Mouse (Mus musculus) heart, embryonic 13.5 days (tissue): ENCODE data around the gene Rgp1. TPM values are rescaled to one million over a fixed set of nuclear protein-coding genes. Genes with fewer than 3 reads are reported as not detected.

Experiments
- ATAC-seq: fragments of 200-750 bp; cut with Nextera tagmentation; 2 replicates; pipeline ENCODE4 v1.8.0; 2017; ENCODE audit warnings: moderate TSS enrichment; ENCODE audit not compliant: insufficient number of reproducible peaks, low FRiP score, low TSS enrichment; ENCODE audit errors: extremely low read depth
- H3K27ac ChIP-seq: fragments of 300-500 bp; sonication (generic); replicated peaks from 2 replicates; pipeline ENCODE4 v1.5.1; 2015; ENCODE audit warnings: moderate library complexity, mild to moderate bottlenecking, inconsistent platforms
- H3K27me3 ChIP-seq: fragments of 300-500 bp; sonication (generic); replicated peaks from 2 replicates; pipeline ENCODE4 v1.6.1; 2015; ENCODE audit warnings: mild to moderate bottlenecking, inconsistent platforms
- H3K36me3 ChIP-seq: fragments of 300-500 bp; sonication (generic); 2 replicates; pipeline ENCODE4 v1.6.1; 2015; ENCODE audit warnings: mild to moderate bottlenecking, inconsistent platforms
- H3K4me1 ChIP-seq: fragments of 300-500 bp; sonication (generic); 2 replicates; pipeline ENCODE4 v1.6.1; 2015; ENCODE audit warnings: inconsistent platforms
- H3K4me2 ChIP-seq: fragments of 300-500 bp; sonication (generic); 2 replicates; pipeline ENCODE4 v1.6.1; 2015; ENCODE audit warnings: inconsistent platforms, mild to moderate bottlenecking, moderate library complexity
- H3K4me3 ChIP-seq: fragments of 300-500 bp; sonication (generic); 2 replicates; pipeline ENCODE4 v1.5.1; 2015; ENCODE audit warnings: moderate library complexity, mild to moderate bottlenecking, inconsistent platforms
- H3K9ac ChIP-seq: fragments of 300-500 bp; sonication (generic); 2 replicates; pipeline ENCODE4 v1.6.1; 2015; ENCODE audit warnings: inconsistent platforms, mild to moderate bottlenecking, moderate library complexity
- H3K9me3 ChIP-seq: fragments of 300-500 bp; sonication (generic); 2 replicates; pipeline ENCODE4 v1.6.1; 2016; ENCODE audit warnings: inconsistent platforms
- WGBS: fragments of 180-500 bp; shearing (Covaris S2); methylation state at CpG from one replicate; pipeline ENCODE4 v1.1.7; 2015; ENCODE audit warnings: mixed read lengths; 5-methylcytosine and 5-hydroxymethylcytosine counted together
- microRNA-seq: library from miRNA; unstranded; fragments of <30 nt; microRNA quantifications from one replicate; pipeline ENCODE4, GENCODE M21; 2016
- polyA plus RNA-seq: library from polyadenylated mRNA; unstranded; fragments of >200 nt; fragmentation: Nextera tagmentation; extraction: Ambion mirVana; gene quantifications from 2 replicates; pipeline ENCODE4 v1.2.1, GENCODE M21; 2015

Gene Rgp1
- polyA plus RNA-seq, 1 experiment from 2014 or later, result 21.4 TPM

DNA sequence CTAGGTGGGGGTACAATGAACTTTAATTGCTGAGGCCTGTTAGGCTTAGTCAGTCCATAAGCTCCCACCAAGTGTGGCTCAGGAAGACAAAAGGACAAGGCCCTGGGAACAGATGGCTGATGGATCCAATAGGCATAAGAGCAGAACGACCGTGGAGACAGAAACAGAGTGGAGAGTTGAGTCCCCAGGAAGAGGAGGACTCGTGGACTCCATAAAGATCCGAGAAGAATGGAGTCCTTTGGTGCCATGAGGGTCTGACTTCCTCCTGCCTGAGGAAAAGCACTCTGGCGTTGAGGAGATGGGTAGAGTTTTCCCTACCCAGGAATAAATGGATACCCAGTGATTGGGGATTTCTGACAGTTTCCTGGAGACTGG lies 52.1 kb downstream of the Rgp1 start:
- Histone ChIP-seq H3K4me3 (peak overlapping the region; percentile 75), H3K4me1 (peaks cover 50% of the 10 kb centered on the region), H3K27ac (peak overlapping the region; percentile 81), H3K9ac (peak overlapping the region; percentile 95), H3K27me3 (peaks cover 10% of the 10 kb centered on the region; the same call in 1 of the 2 replicates), H3K36me3 (no peaks in the 10 kb centered on the region), H3K9me3 (peaks cover under 1% of the 10 kb centered on the region; the same call in 1 of the 2 replicates), H3K4me2 (peak overlapping the region; percentile 91)
- ATAC-seq, result no peak
- 30% methylated on average over 5 of the region's 5 CpGs for WGBS

GRCm38 (mm10) chr4:43631046-43631955 lies 52.8 kb downstream of the Rgp1 start, which contains the start of gene Npr2:
Gene Npr2 (plus strand): TSS chr4:43631935.
- Histone ChIP-seq H3K27me3 (peaks cover 10% of the 10 kb centered on the region; the same call in 1 of the 2 replicates), H3K4me1 (peaks cover 56% of the 10 kb centered on the region), H3K9me3 (no peaks in the 10 kb centered on the region), H3K36me3 (no peaks in the 10 kb centered on the region), H3K27ac (peak within 1 kb of the TSS; percentile 81), H3K4me2 (peak within 1 kb of the TSS; percentile 91), H3K9ac (peak within 1 kb of the TSS; percentile 95), H3K4me3 (peak within 1 kb of the TSS; percentile 75)
- peak; percentile 54; the same call in 1 of the 2 replicates for ATAC-seq
- 2% methylated on average over 46 of the region's 70 CpGs for WGBS

DNA sequence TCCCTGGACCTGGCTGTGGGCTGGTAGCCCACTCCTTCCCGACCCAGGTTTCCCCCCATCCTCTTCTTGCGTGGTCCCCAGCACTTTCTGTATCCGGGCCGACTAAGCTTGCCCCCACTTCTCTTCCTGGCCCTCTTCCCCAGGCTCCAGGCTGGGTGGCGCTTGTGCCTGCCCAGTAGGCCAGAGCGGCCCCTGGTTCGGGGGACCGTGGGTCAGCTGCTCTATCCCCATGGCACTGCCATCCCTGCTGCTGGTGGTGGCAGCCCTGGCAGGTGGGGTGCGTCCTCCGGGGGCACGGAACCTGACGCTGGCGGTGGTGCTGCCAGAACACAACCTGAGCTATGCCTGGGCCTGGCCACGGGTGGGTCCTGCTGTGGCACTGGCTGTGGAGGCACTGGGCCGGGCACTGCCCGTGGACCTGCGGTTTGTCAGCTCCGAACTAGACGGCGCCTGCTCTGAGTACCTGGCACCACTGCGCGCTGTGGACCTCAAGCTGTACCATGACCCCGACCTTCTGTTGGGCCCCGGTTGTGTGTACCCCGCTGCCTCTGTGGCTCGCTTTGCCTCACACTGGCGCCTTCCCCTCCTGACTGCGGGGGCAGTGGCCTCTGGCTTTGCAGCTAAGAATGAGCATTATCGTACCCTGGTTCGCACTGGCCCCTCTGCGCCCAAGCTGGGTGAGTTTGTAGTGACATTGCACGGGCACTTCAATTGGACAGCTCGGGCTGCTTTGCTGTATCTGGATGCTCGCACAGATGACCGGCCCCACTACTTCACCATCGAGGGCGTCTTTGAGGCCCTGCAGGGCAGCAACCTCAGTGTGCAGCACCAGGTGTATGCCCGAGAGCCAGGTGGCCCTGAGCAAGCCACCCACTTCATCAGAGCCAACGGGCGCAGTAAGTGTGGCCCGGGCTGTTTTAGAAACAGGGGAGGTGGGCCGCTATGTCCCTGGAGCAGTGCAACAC lies 53.7 kb downstream of the Rgp1 start:
- peak overlapping the region; percentile 91 for H3K4me2 ChIP-seq
- H3K4me3 ChIP-seq, result peak overlapping the region; percentile 75
- no peaks in the 10 kb centered on the region for H3K36me3 ChIP-seq
- H3K9ac ChIP-seq, result peak overlapping the region; percentile 95
- no peak for ATAC-seq
- H3K27ac ChIP-seq, result peak overlapping the region; percentile 81
- no peaks in the 10 kb centered on the region for H3K9me3 ChIP-seq
- 45% methylated on average over 42 of the region's 42 CpGs for WGBS
- H3K27me3 ChIP-seq, result peaks cover 10% of the 10 kb centered on the region; the same call in 1 of the 2 replicates
- peaks cover 56% of the 10 kb centered on the region for H3K4me1 ChIP-seq

DNA sequence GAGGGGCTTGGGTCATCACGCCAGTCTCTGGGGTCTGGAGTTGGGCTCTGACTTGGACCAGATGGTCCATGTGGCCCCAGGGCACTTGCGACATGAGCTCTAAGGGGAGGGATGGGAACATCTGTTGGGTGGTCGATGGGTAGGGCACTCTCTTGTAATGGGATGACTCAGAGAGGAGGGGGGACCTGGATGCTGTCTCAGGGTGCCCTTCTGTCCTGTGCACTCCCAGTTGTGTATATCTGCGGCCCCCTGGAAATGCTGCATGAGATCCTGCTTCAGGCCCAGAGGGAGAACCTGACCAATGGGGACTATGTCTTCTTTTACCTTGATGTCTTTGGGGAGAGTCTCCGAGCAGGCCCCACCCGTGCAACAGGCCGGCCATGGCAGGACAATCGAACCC lies 54.8 kb downstream of the Rgp1 start:
- no peak for ATAC-seq
- H3K4me2 ChIP-seq, result peak overlapping the region; percentile 91; the same call in 1 of the 2 replicates
- no peaks in the 10 kb centered on the region for H3K36me3 ChIP-seq
- no peaks in the 10 kb centered on the region for H3K9me3 ChIP-seq
- peaks cover 10% of the 10 kb centered on the region; the same call in 1 of the 2 replicates for H3K27me3 ChIP-seq
- peaks cover 56% of the 10 kb centered on the region for H3K4me1 ChIP-seq
- 83% methylated on average over 8 of the region's 8 CpGs for WGBS
- H3K27ac ChIP-seq, result no peak overlapping the region
- no peak overlapping the region for H3K4me3 ChIP-seq
- H3K9ac ChIP-seq, result peak overlapping the region; percentile 95; the same call in 1 of the 2 replicates

- WGBS, result 89% methylated on average over 2 of the region's 2 CpGs
- H3K4me2 ChIP-seq, result no peak overlapping the region
- H3K4me3 ChIP-seq, result no peak overlapping the region
- no peaks in the 10 kb centered on the region for H3K36me3 ChIP-seq
- no peaks in the 10 kb centered on the region for H3K9me3 ChIP-seq
- H3K27ac ChIP-seq, result no peak overlapping the region
- peaks cover 10% of the 10 kb centered on the region; the same call in 1 of the 2 replicates for H3K27me3 ChIP-seq
- no peak for ATAC-seq
- peak overlapping the region; percentile 3; the same call in 1 of the 2 replicates for H3K9ac ChIP-seq
- H3K4me1 ChIP-seq, result peaks cover 56% of the 10 kb centered on the region
Observed at GRCm38 (mm10) chr4:43633736-43634135, 55.2 kb downstream of the Rgp1 start.

GRCm38 (mm10) chr4:43634621-43635374 lies 56.3 kb downstream of the Rgp1 start:
- WGBS, result 79% methylated on average over 7 of the region's 7 CpGs
- Histone ChIP-seq H3K27me3 (peaks cover 10% of the 10 kb centered on the region; the same call in 1 of the 2 replicates), H3K4me1 (peaks cover 55% of the 10 kb centered on the region), H3K9ac (no peak overlapping the region), H3K27ac (no peak overlapping the region), H3K9me3 (no peaks in the 10 kb centered on the region), H3K36me3 (no peaks in the 10 kb centered on the region), H3K4me2 (peak overlapping the region; percentile 16; the same call in 1 of the 2 replicates), H3K4me3 (no peak overlapping the region)
- no peak for ATAC-seq

DNA sequence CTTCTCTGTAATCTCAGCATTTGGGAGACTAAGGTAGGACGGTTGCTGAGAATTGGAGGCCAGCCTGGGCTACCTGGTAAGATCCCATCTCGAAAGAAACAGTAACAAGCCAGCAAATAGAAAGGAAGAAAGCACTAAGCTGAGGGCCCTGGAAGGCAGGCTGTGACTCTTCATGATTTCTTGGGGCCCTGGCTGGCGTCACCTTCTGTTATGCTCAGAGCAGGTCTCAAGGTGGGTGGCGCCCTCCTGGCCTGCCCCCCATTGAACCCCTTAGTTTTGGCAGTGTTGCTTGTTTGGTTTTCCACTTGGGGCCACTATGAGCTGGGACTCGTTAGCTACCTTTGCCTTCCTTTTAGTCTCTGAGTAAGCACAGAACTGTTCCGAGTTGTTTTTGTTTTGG lies 58.2 kb downstream of the Rgp1 start:
- Histone ChIP-seq H3K9ac (no peak overlapping the region), H3K4me2 (no peak overlapping the region), H3K27ac (no peak overlapping the region), H3K4me3 (no peak overlapping the region), H3K27me3 (peaks cover 10% of the 10 kb centered on the region; the same call in 1 of the 2 replicates), H3K36me3 (no peaks in the 10 kb centered on the region), H3K9me3 (no peaks in the 10 kb centered on the region), H3K4me1 (peaks cover 43% of the 10 kb centered on the region)
- no peak for ATAC-seq
- WGBS, result 75% methylated on average over 6 of the region's 6 CpGs

Small RNAs within 50 kb of the gene (microRNA-seq; reads per million reads assigned to microRNA genes)
- gene Gm25262, result not detected

Other genes with a start within 250 kb of the Rgp1 start
- gene Rusc2, start 196.7 kb upstream of the Rgp1 start, polyA plus RNA-seq, result 9.9 and 13.9 TPM in 2 replicates
- 0.11 TPM in 1 of 2 replicates, not detected in the other for gene Fam166b, start 149.6 kb upstream of the Rgp1 start, polyA plus RNA-seq
- 3.8 and 4.0 TPM in 2 replicates for gene Tesk1, start 136.8 kb upstream of the Rgp1 start, polyA plus RNA-seq
- 1.9 and 2.6 TPM in 2 replicates for gene Cd72, start 124.1 kb upstream of the Rgp1 start, polyA plus RNA-seq
- gene Sit1, start 95.0 kb upstream of the Rgp1 start, polyA plus RNA-seq, result not detected in 2 replicates
- 70.9 and 77.6 TPM in 2 replicates for gene Ccdc107, start 85.8 kb upstream of the Rgp1 start, polyA plus RNA-seq
- 32.0 and 40.3 TPM in 2 replicates for gene Arhgef39, start 79.0 kb upstream of the Rgp1 start, polyA plus RNA-seq
- gene Car9, start 71.7 kb upstream of the Rgp1 start, polyA plus RNA-seq, result 1.8 and 2.0 TPM in 2 replicates
- 143 and 157 TPM in 2 replicates for gene Tpm2, start 55.0 kb upstream of the Rgp1 start, polyA plus RNA-seq
- 57.8 and 59.1 TPM in 2 replicates for gene Creb3, start 16.4 kb upstream of the Rgp1 start, polyA plus RNA-seq
- gene Tln1, start 16.0 kb upstream of the Rgp1 start, polyA plus RNA-seq, result 76.9 and 78.1 TPM in 2 replicates
- gene Gba2, start 158 bp downstream of the Rgp1 start, polyA plus RNA-seq, result 20.3 and 22.4 TPM in 2 replicates
- gene Msmp, start 5.8 kb downstream of the Rgp1 start, polyA plus RNA-seq, result 0.62 and 2.1 TPM in 2 replicates
- gene Npr2, start 53.2 kb downstream of the Rgp1 start, polyA plus RNA-seq, result 7.2 and 7.7 TPM in 2 replicates
- 0.59 and 0.92 TPM in 2 replicates for gene Spag8, start 74.9 kb downstream of the Rgp1 start, polyA plus RNA-seq
- 131 and 166 TPM in 2 replicates for gene Hint2, start 77.8 kb downstream of the Rgp1 start, polyA plus RNA-seq
- 4.0 and 4.8 TPM in 2 replicates for gene Tmem8b, start 90.3 kb downstream of the Rgp1 start, polyA plus RNA-seq
- gene Fam221b, start 90.4 kb downstream of the Rgp1 start, polyA plus RNA-seq, result 2.6 and 2.9 TPM in 2 replicates
- not detected in 2 replicates for gene Olfr70, start 122.1 kb downstream of the Rgp1 start, polyA plus RNA-seq
- gene Olfr71, start 131.5 kb downstream of the Rgp1 start, polyA plus RNA-seq, result not detected in 2 replicates
- gene Hrct1, start 148.5 kb downstream of the Rgp1 start, polyA plus RNA-seq, result 0.78 and 1.1 TPM in 2 replicates
- 0.21 and 0.43 TPM in 2 replicates for gene Spaar, start 151.3 kb downstream of the Rgp1 start, polyA plus RNA-seq
- gene Olfr159, start 192.3 kb downstream of the Rgp1 start, polyA plus RNA-seq, result not detected in 2 replicates
- gene Olfr156, start 245.2 kb downstream of the Rgp1 start, polyA plus RNA-seq, result not detected in 2 replicates